Mouse (Mus musculus) heart, embryonic 14.5 days (tissue): Measurements from ENCODE around the gene St3gal4. TPM values are rescaled to one million over a fixed set of nuclear protein-coding genes. Genes with fewer than 3 reads are reported as not detected.

ENCODE experiments used
- ATAC-seq: fragments of 200-750 bp; cut with Nextera tagmentation; 2 replicates; pipeline ENCODE4 v1.8.0; 2017; ENCODE audit warnings: low read depth, moderate TSS enrichment; ENCODE audit not compliant: insufficient number of reproducible peaks, insufficient read depth, low FRiP score
- H3K27ac ChIP-seq, 2 experiments: fragments of 200-500 bp in 1 of 2; fragments of 300-500 bp in 1 of 2; sonication (generic) in 1 of 2; replicated peaks in 1 of 2; 2 replicates each; pipeline ENCODE4 v1.5.1; 2012 to 2014; ENCODE audit warnings: low read depth in 2 of 2, low read length in 2 of 2, control low read depth in 1 of 2, mild to moderate bottlenecking in 1 of 2, mixed read lengths in 1 of 2; ENCODE audit not compliant: control insufficient read depth in 1 of 2, insufficient read depth in 1 of 2
- H3K27me3 ChIP-seq: fragments of 300-500 bp; sonication (generic); 2 replicates; pipeline ENCODE4 v1.6.1; 2014; ENCODE audit warnings: mild to moderate bottlenecking, low read length, control low read depth; ENCODE audit not compliant: control insufficient read depth, insufficient read depth
- H3K36me3 ChIP-seq: fragments of 300-500 bp; sonication (generic); 2 replicates; pipeline ENCODE4 v1.6.1; 2014; ENCODE audit warnings: mild to moderate bottlenecking, control low read depth, low read length, mixed read lengths; ENCODE audit not compliant: control insufficient read depth, insufficient read depth
- H3K4me1 ChIP-seq, 2 experiments: fragments of 200-500 bp in 1 of 2; fragments of 300-500 bp in 1 of 2; sonication (generic) in 1 of 2; 2 replicates each; pipeline ENCODE4 v1.6.1; 2012 to 2014; ENCODE audit warnings: low read length in 2 of 2, control low read depth in 1 of 2, mixed read lengths in 1 of 2; ENCODE audit not compliant: control insufficient read depth in 2 of 2, insufficient read depth in 2 of 2
- H3K4me2 ChIP-seq: fragments of 300-500 bp; sonication (generic); 2 replicates; pipeline ENCODE4 v1.6.1; 2014; ENCODE audit warnings: mild to moderate bottlenecking, low read length
- H3K4me3 ChIP-seq, 2 experiments: fragments of 200-500 bp in 1 of 2; fragments of 300-500 bp in 1 of 2; sonication (generic) in 1 of 2; 2 replicates each; pipeline ENCODE4 v1.5.1; 2012 to 2014; ENCODE audit warnings: low read length in 2 of 2, mild to moderate bottlenecking in 2 of 2, control low read depth in 1 of 2, low read depth in 1 of 2, moderate library complexity in 1 of 2; ENCODE audit not compliant: control insufficient read depth in 1 of 2, insufficient read depth in 1 of 2
- H3K9ac ChIP-seq: fragments of 300-500 bp; sonication (generic); 2 replicates; pipeline ENCODE4 v1.6.1; 2014; ENCODE audit warnings: mild to moderate bottlenecking, low read length
- H3K9me3 ChIP-seq: fragments of 300-500 bp; sonication (generic); 2 replicates; pipeline ENCODE4 v1.6.1; 2016; ENCODE audit warnings: low read length, control low read depth; ENCODE audit not compliant: control insufficient read depth
- WGBS: fragments of 180-500 bp; shearing (Covaris S2); extraction: QIAGEN DNeasy Blood & Tissue Kit; methylation state at CpG from one replicate; pipeline ENCODE4 v1.1.7; 2014; 5-methylcytosine and 5-hydroxymethylcytosine counted together
- polyA plus RNA-seq: library from polyadenylated mRNA; unstranded; fragments of >200 nt; fragmentation: Nextera tagmentation; extraction: Ambion mirVana; gene quantifications from 2 replicates; pipeline ENCODE4 v1.2.1, GENCODE M21; 2014

St3gal4 gene
- polyA plus RNA-seq, 1 experiment from 2014 or later = 22.9 TPM

GRCm38 (mm10) chr9:35052671-35053070 is 66.4 kb downstream of the St3gal4 start:
- Histone ChIP-seq H3K4me2 (no peak overlapping the region), H3K4me1 (peaks cover 18 to 28% of the 10 kb centered on the region in 2 experiments), H3K4me3 (no peak overlapping the region), H3K27ac (no peak overlapping the region), H3K36me3 (peaks cover 25% of the 10 kb centered on the region), H3K9ac (no peak overlapping the region), H3K27me3 (no peaks in the 10 kb centered on the region), H3K9me3 (no peaks in the 10 kb centered on the region)
- 81% methylated on average over 4 of the region's 4 CpGs for WGBS
- ATAC-seq = no peak

- H3K36me3 ChIP-seq = peaks cover 31% of the 10 kb centered on the region
- H3K9ac ChIP-seq = no peak overlapping the region
- no peaks in the 10 kb centered on the region for H3K9me3 ChIP-seq
- no peak overlapping the region for H3K4me2 ChIP-seq
- WGBS = 41% methylated on average over 4 of the region's 4 CpGs
- peaks cover 18 to 28% of the 10 kb centered on the region in 2 experiments for H3K4me1 ChIP-seq
- H3K27me3 ChIP-seq = no peaks in the 10 kb centered on the region
- no peak overlapping the region for H3K4me3 ChIP-seq
- ATAC-seq = peak; percentile 51; the same call in 1 of the 2 replicates
- peak overlapping the region; percentile 28 to 42; a peak in 2 of 4 replicates for H3K27ac ChIP-seq
Observed at GRCm38 (mm10) chr9:35051666-35052065, 67.4 kb downstream of the St3gal4 start.

DNA sequence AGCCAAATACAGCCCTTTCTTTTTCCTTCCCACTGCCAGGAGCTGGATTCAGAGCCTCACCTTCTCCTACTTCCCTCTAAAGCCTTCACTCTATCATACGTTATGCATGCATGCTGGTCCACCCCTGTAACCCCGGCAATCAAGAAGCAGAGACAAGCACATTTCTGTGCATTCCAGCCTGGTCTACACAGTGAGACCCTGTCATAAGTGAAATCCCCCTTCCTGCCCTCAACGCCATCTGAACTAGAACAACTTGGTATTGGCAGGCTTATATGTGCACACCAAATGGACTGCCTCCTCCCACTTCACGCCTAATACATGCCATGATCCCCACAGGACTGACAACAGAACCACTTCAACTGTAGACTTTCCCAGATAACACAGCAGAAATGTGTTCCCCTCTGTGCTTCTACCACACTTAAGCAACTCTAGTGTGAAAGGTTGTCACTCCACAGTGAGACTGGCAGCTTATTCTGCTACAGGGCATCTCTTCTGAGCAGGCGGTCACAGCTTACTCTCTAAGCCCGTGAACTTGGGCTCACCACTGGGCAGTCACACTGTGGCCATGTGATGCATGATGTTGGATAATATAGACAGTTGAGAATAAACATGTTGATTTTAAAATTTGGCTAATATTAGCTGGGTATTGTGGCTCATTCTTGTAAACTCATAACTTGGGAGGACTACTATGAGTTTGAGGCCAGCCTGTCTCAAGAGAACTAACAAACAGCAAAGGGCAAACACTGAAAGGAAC is 68.2 kb downstream of the St3gal4 start:
- Histone ChIP-seq H3K4me3 (no peak overlapping the region), H3K27ac (peak overlapping the region in 1 of 2 experiments; percentile 42; a peak in 1 of 4 replicates), H3K36me3 (peaks cover 31% of the 10 kb centered on the region), H3K9ac (no peak overlapping the region), H3K9me3 (no peaks in the 10 kb centered on the region), H3K4me2 (no peak overlapping the region), H3K4me1 (peaks cover 22 to 33% of the 10 kb centered on the region in 2 experiments), H3K27me3 (no peaks in the 10 kb centered on the region)
- 78% methylated on average over 6 of the region's 6 CpGs for WGBS
- ATAC-seq = no peak

GRCm38 (mm10) chr9:35049891-35050527 is 69.1 kb downstream of the St3gal4 start:
- H3K4me1 ChIP-seq = peaks cover 27 to 41% of the 10 kb centered on the region in 2 experiments
- no peak overlapping the region for H3K4me3 ChIP-seq
- no peaks in the 10 kb centered on the region for H3K27me3 ChIP-seq
- no peak overlapping the region for H3K4me2 ChIP-seq
- no peak overlapping the region; a peak in 1 of 4 replicates for H3K27ac ChIP-seq
- H3K36me3 ChIP-seq = peaks cover 31% of the 10 kb centered on the region
- no peak overlapping the region for H3K9ac ChIP-seq
- 84% methylated on average over 3 of the region's 3 CpGs for WGBS
- ATAC-seq = no peak
- H3K9me3 ChIP-seq = no peaks in the 10 kb centered on the region

DNA sequence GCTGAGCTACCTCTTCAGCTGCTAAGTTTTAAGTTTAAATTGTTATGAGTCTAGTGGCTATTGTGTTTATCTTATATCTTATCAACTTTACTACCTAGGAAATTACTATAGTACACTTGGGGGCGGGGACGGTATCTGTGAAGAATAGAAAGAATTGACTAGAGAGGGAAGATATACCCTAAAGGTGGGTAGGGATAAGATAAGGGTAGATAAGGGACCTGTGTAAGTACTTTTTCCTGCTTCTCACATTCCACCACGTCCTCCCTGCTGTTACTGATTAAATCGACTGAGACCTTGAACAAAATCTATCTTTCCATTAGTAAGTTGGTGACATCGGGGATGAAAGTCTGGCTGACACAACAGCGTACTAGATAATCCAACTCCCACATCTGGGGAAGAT is 70.6 kb downstream of the St3gal4 start:
- Histone ChIP-seq H3K9me3 (no peaks in the 10 kb centered on the region), H3K27me3 (no peaks in the 10 kb centered on the region), H3K9ac (no peak overlapping the region), H3K36me3 (peaks cover 26% of the 10 kb centered on the region), H3K4me3 (no peak overlapping the region), H3K27ac (no peak overlapping the region), H3K4me2 (no peak overlapping the region), H3K4me1 (peaks cover 34 to 56% of the 10 kb centered on the region in 2 experiments)
- ATAC-seq = no peak
- 56% methylated on average over 6 of the region's 6 CpGs for WGBS

DNA sequence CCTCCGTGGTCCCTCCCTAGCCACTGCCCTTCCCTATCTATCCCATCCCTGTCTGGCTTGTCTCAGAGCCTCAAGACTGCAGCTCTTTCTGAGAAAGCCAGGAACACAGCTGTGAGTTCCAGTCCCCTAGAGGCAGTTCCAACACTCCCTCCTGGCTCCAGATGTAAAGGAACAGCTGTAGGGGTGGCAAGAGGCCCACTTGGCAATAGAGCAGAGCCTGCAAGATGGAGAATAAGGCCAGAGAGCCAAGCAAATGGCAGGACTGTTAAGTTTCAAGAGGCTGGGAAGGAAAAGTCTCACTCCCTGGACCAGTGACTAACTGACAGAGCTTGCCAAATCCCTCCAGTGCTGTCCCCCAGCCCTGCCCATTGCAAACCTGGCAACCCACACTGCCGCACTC is 73.3 kb downstream of the St3gal4 start:
- Histone ChIP-seq H3K4me2 (0 out of 2 replicates have a peak overlapping the region, but pooled peaks have one; percentile 11), H3K9ac (0 out of 2 replicates have a peak overlapping the region, but pooled peaks have one; percentile 35), H3K4me1 (peaks cover 28 to 51% of the 10 kb centered on the region in 2 experiments)

GRCm38 (mm10) chr9:35045031-35045531 is 74.0 kb downstream of the St3gal4 start:
- Histone ChIP-seq H3K4me2 (0 out of 2 replicates have a peak overlapping the region, but pooled peaks have one; percentile 11), H3K27ac (peak overlapping the region; percentile 56 to 77), H3K4me3 (no peak overlapping the region), H3K9me3 (no peaks in the 10 kb centered on the region), H3K4me1 (peaks cover 26 to 51% of the 10 kb centered on the region in 2 experiments), H3K9ac (peak overlapping the region; percentile 35; the same call in 1 of the 2 replicates), H3K36me3 (peaks cover 9% of the 10 kb centered on the region; the same call in 1 of the 2 replicates), H3K27me3 (no peaks in the 10 kb centered on the region)
- peak; percentile 84 for ATAC-seq
- WGBS = 34% methylated on average over 11 of the region's 11 CpGs

More for the DNA sequence above, 73.3 kb downstream of the St3gal4 start:
- Histone ChIP-seq H3K27ac (peak overlapping the region; percentile 56 to 77), H3K4me3 (no peak overlapping the region), H3K36me3 (peaks cover 9% of the 10 kb centered on the region; the same call in 1 of the 2 replicates), H3K9me3 (no peaks in the 10 kb centered on the region), H3K27me3 (no peaks in the 10 kb centered on the region)
- peak; percentile 44 for ATAC-seq
- 33% methylated on average over 2 of the region's 2 CpGs for WGBS
